Mouse (Mus musculus): ENCODE results near the gene Ndufb5. TPM values are rescaled to one million over a fixed set of nuclear protein-coding genes. Genes with fewer than 3 reads are reported as not detected.
"Not testable (repeated sequence)": the region's sequence is repeated elsewhere in the genome, so short reads cannot be mapped to it uniquely, and the experiment has no call there.

The Ndufb5 gene
- polyA plus RNA-seq, 1 experiment from 2014 or later = 270 TPM

GRCm38 (mm10) chr3:32695583-32695980 is 41.2 kb upstream of the Ndufb5 start:
- Histone ChIP-seq H3K4me3 (ENCODE audit: low read depth, low read length) (no peak overlapping the region), H3K27me3 (ENCODE audit: control insufficient read depth, insufficient read depth, low read length) (no peaks in the 10 kb centered on the region), H3K4me1 (replicated peaks; ENCODE audit: control insufficient read depth, insufficient read depth, low read length) (no peaks in the 10 kb centered on the region), H3K36me3 (ENCODE audit: control insufficient read depth, insufficient read depth, low read length) (no peaks in the 10 kb centered on the region), H3K9me3 (ENCODE audit: control insufficient read depth, low read length) (no peaks in the 10 kb centered on the region), H3K9ac (ENCODE audit: low read length) (no peak overlapping the region), H3K4me2 (ENCODE audit: low read depth, low read length, severe bottlenecking) (no peak overlapping the region), H3K27ac (ENCODE audit: low read depth, low read length) (no peak overlapping the region)
- 86% methylated on average over 4 of the region's 4 CpGs for WGBS
- DNase-seq (ENCODE audit: low spot score) (no peak), ATAC-seq (replicated peaks; ENCODE audit: low FRiP score) (no peak)

- Histone ChIP-seq H3K9me3 (ENCODE audit: control insufficient read depth, low read length) (no peaks in the 10 kb centered on the region), H3K27me3 (ENCODE audit: control insufficient read depth, insufficient read depth, low read length) (no peaks in the 10 kb centered on the region), H3K36me3 (ENCODE audit: control insufficient read depth, insufficient read depth, low read length) (no peaks in the 10 kb centered on the region), H3K4me1 (replicated peaks; ENCODE audit: control insufficient read depth, insufficient read depth, low read length) (no peaks in the 10 kb centered on the region), H3K4me2 (ENCODE audit: low read depth, low read length, severe bottlenecking) (no peak overlapping the region), H3K27ac (ENCODE audit: low read depth, low read length) (no peak overlapping the region), H3K4me3 (ENCODE audit: low read depth, low read length) (no peak overlapping the region), H3K9ac (ENCODE audit: low read length) (no peak overlapping the region)
- peak; percentile 53; the same call in 1 of the 2 replicates for ATAC-seq (replicated peaks; ENCODE audit: low FRiP score)
- 38% methylated on average over 7 of the region's 7 CpGs for WGBS
- DNase-seq (ENCODE audit: low spot score) = peak; percentile 91
Observed at GRCm38 (mm10) chr3:32698228-32698863, 38.4 kb upstream of the Ndufb5 start.

- not testable (repeated sequence) for H3K4me1 ChIP-seq (replicated peaks; ENCODE audit: control insufficient read depth, insufficient read depth, low read length); DNase-seq (ENCODE audit: low spot score); H3K9me3 ChIP-seq (ENCODE audit: control insufficient read depth, low read length); H3K4me2 ChIP-seq (ENCODE audit: low read depth, low read length, severe bottlenecking); H3K36me3 ChIP-seq (ENCODE audit: control insufficient read depth, insufficient read depth, low read length); ATAC-seq (replicated peaks; ENCODE audit: low FRiP score); H3K4me3 ChIP-seq (ENCODE audit: low read depth, low read length); H3K9ac ChIP-seq (ENCODE audit: low read length); H3K27ac ChIP-seq (ENCODE audit: low read depth, low read length); H3K27me3 ChIP-seq (ENCODE audit: control insufficient read depth, insufficient read depth, low read length)
- WGBS = 88% methylated on average over 6 of the region's 6 CpGs
Observed at GRCm38 (mm10) chr3:32704021-32704420, 32.8 kb upstream of the Ndufb5 start.

GRCm38 (mm10) chr3:32704632-32705031 is 32.2 kb upstream of the Ndufb5 start:
- not testable (repeated sequence) for H3K36me3 ChIP-seq (ENCODE audit: control insufficient read depth, insufficient read depth, low read length); ATAC-seq (replicated peaks; ENCODE audit: low FRiP score); H3K27me3 ChIP-seq (ENCODE audit: control insufficient read depth, insufficient read depth, low read length); H3K9me3 ChIP-seq (ENCODE audit: control insufficient read depth, low read length); H3K27ac ChIP-seq (ENCODE audit: low read depth, low read length); H3K4me2 ChIP-seq (ENCODE audit: low read depth, low read length, severe bottlenecking); H3K4me3 ChIP-seq (ENCODE audit: low read depth, low read length); H3K9ac ChIP-seq (ENCODE audit: low read length); H3K4me1 ChIP-seq (replicated peaks; ENCODE audit: control insufficient read depth, insufficient read depth, low read length); DNase-seq (ENCODE audit: low spot score)
- 90% methylated on average over 10 of the region's 10 CpGs for WGBS

GRCm38 (mm10) chr3:32705647-32706348 is 31.0 kb upstream of the Ndufb5 start, which contains the start of gene Actl6a:
Gene Actl6a, plus strand, starts transcription at chr3:32706298.
- not testable (repeated sequence) for H3K36me3 ChIP-seq (ENCODE audit: control insufficient read depth, insufficient read depth, low read length); H3K27ac ChIP-seq (ENCODE audit: low read depth, low read length); H3K4me3 ChIP-seq (ENCODE audit: low read depth, low read length); H3K27me3 ChIP-seq (ENCODE audit: control insufficient read depth, insufficient read depth, low read length); H3K4me2 ChIP-seq (ENCODE audit: low read depth, low read length, severe bottlenecking); H3K9ac ChIP-seq (ENCODE audit: low read length); ATAC-seq (replicated peaks; ENCODE audit: low FRiP score); H3K9me3 ChIP-seq (ENCODE audit: control insufficient read depth, low read length); H3K4me1 ChIP-seq (replicated peaks; ENCODE audit: control insufficient read depth, insufficient read depth, low read length); DNase-seq (ENCODE audit: low spot score)
- WGBS = 75% methylated on average over 9 of the region's 9 CpGs

GRCm38 (mm10) chr3:32708052-32708367 is 28.8 kb upstream of the Ndufb5 start:
- DNase-seq (ENCODE audit: low spot score) (no peak), ATAC-seq (replicated peaks; ENCODE audit: low FRiP score) (no peak)
- Histone ChIP-seq H3K4me2 (ENCODE audit: low read depth, low read length, severe bottlenecking) (peak overlapping the region; percentile 36; the same call in 1 of the 2 replicates), H3K36me3 (ENCODE audit: control insufficient read depth, insufficient read depth, low read length) (no peaks in the 10 kb centered on the region; the same call in 1 of the 2 replicates), H3K4me3 (ENCODE audit: low read depth, low read length) (peak overlapping the region; percentile 96), H3K4me1 (replicated peaks; ENCODE audit: control insufficient read depth, insufficient read depth, low read length) (peaks cover 4% of the 10 kb centered on the region; the same call in 1 of the 2 replicates), H3K9me3 (ENCODE audit: control insufficient read depth, low read length) (no peaks in the 10 kb centered on the region), H3K27me3 (ENCODE audit: control insufficient read depth, insufficient read depth, low read length) (no peaks in the 10 kb centered on the region), H3K9ac (ENCODE audit: low read length) (no peak overlapping the region), H3K27ac (ENCODE audit: low read depth, low read length) (no peak overlapping the region)
- WGBS = 1% methylated on average over 4 of the region's 4 CpGs

- ATAC-seq (replicated peaks; ENCODE audit: low FRiP score) (peak; percentile 100), DNase-seq (ENCODE audit: low spot score) (peak; percentile 100)
- Histone ChIP-seq H3K27me3 (ENCODE audit: control insufficient read depth, insufficient read depth, low read length) (no peaks in the 10 kb centered on the region), H3K4me1 (replicated peaks; ENCODE audit: control insufficient read depth, insufficient read depth, low read length) (peaks cover 4% of the 10 kb centered on the region; the same call in 1 of the 2 replicates), H3K27ac (ENCODE audit: low read depth, low read length) (peak overlapping the region; percentile 76; the same call in 1 of the 2 replicates), H3K9ac (ENCODE audit: low read length) (peak overlapping the region; percentile 91), H3K4me2 (ENCODE audit: low read depth, low read length, severe bottlenecking) (peak overlapping the region; percentile 57), H3K36me3 (ENCODE audit: control insufficient read depth, insufficient read depth, low read length) (no peaks in the 10 kb centered on the region; the same call in 1 of the 2 replicates), H3K4me3 (ENCODE audit: low read depth, low read length) (peak overlapping the region; percentile 96), H3K9me3 (ENCODE audit: control insufficient read depth, low read length) (no peaks in the 10 kb centered on the region)
- under 1% methylated on average over 89 of the region's 90 CpGs for WGBS
Observed at GRCm38 (mm10) chr3:32708368-32709231, 28.2 kb upstream of the Ndufb5 start.

- no peak for ATAC-seq (replicated peaks; ENCODE audit: low FRiP score)
- DNase-seq (ENCODE audit: low spot score) = no peak
- peak overlapping the region; percentile 96 for H3K4me3 ChIP-seq (ENCODE audit: low read depth, low read length)
- 10% methylated on average over 9 of the region's 9 CpGs for WGBS
- H3K36me3 ChIP-seq (ENCODE audit: control insufficient read depth, insufficient read depth, low read length) = no peaks in the 10 kb centered on the region; the same call in 1 of the 2 replicates
- H3K9me3 ChIP-seq (ENCODE audit: control insufficient read depth, low read length) = no peaks in the 10 kb centered on the region
- H3K4me1 ChIP-seq (replicated peaks; ENCODE audit: control insufficient read depth, insufficient read depth, low read length) = peaks cover 4% of the 10 kb centered on the region; the same call in 1 of the 2 replicates
- H3K4me2 ChIP-seq (ENCODE audit: low read depth, low read length, severe bottlenecking) = peak overlapping the region; percentile 57
- H3K27me3 ChIP-seq (ENCODE audit: control insufficient read depth, insufficient read depth, low read length) = no peaks in the 10 kb centered on the region
- H3K27ac ChIP-seq (ENCODE audit: low read depth, low read length) = 0 out of 2 replicates have a peak overlapping the region, but pooled peaks have one; percentile 76
- peak overlapping the region; percentile 91 for H3K9ac ChIP-seq (ENCODE audit: low read length)
Observed at GRCm38 (mm10) chr3:32709388-32709787, 27.4 kb upstream of the Ndufb5 start.
